Mouse (Mus musculus) C2C12 (cell line): Measurements from ENCODE around the gene Ror1.

Experiments used
- CEBPB ChIP-seq: IDR thresholded peaks from one replicate; pipeline ENCODE4 v1.6.1; 2011; ENCODE audit warnings: low read depth, mild to moderate bottlenecking, control low read depth, moderate library complexity
- CTCF ChIP-seq: IDR thresholded peaks from one replicate; pipeline ENCODE4 v1.5.1; 2011; ENCODE audit not compliant: control insufficient read depth, insufficient read depth, insufficient read length
- FOSL1 ChIP-seq: IDR thresholded peaks from one replicate; pipeline ENCODE4 v1.8.0; 2011; ENCODE audit warnings: mild to moderate bottlenecking, low read length; ENCODE audit not compliant: poor library complexity, insufficient read depth, severe bottlenecking
- MAX ChIP-seq: IDR thresholded peaks from one replicate; pipeline ENCODE4 v1.6.1; 2011; ENCODE audit warnings: mild to moderate bottlenecking, control low read depth
- MYOD1 ChIP-seq: IDR thresholded peaks from one replicate; pipeline ENCODE4 v1.6.1; 2011; ENCODE audit warnings: low read depth; ENCODE audit not compliant: control insufficient read depth, insufficient read length
- MYOG ChIP-seq: IDR thresholded peaks from one replicate; pipeline ENCODE4 v1.6.1; 2011; ENCODE audit not compliant: control insufficient read depth, insufficient read length; ENCODE audit errors: extremely low read depth
- USF1 ChIP-seq: IDR thresholded peaks from one replicate; pipeline ENCODE4 v1.6.1; 2011; ENCODE audit warnings: low read depth, mild to moderate bottlenecking, control low read depth, moderate library complexity

GRCm38 (mm10) chr4:100175594-100175993, 80.0 kb downstream of the Ror1 start:
- TF ChIP-seq FOSL1: no peak
- no peak for TF ChIP-seq CTCF
- TF ChIP-seq MYOG: no peak
- no peak for TF ChIP-seq MAX
- no peak for TF ChIP-seq USF1
- TF ChIP-seq CEBPB: no peak
- TF ChIP-seq MYOD1: no peak
